Mouse (Mus musculus) v-Abl transformed pro-B cells (cell line): Measurements from ENCODE around the gene Teddm2.

ENCODE experiments used
- in situ Hi-C, 2 experiments: fragments of 400-800 bp; cut with MboI; formaldehyde crosslinking; loops; one replicate each; pipeline ENCODE4 v1.15.1; 2025; ENCODE audit not compliant: unreplicated experiment in 2 of 2

Teddm2 gene

DNA sequence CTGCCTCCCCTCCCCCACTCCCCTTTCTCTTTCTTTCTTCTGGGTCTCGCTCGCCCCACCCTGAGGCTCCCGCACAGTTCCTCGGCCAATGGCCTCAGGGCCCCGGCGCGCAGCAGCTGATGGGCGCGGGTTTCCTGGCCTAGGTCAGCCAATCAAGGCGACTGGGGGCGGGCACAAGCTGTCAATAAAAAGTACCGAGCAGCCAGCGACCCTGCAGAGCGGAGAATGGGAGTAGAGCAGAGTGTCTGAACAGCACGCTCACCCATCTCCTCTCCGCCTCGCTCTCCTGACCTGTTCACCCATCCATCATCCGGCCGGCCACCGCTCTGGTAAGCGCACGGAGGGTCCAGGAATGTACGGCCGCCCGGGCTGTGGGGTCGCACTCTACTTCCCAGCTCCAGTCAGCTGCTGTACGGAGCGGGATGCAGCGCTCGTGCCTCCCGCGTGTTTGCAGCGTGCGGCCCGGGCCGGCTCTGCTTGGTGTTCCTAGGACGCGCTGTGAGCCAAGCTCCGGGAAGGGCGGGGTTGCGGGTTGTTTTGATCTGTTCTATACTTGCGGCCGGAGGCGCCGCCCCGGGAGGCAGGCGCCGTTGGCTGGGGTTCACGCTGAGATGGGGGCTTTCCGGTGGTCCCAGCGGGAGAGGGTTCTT, at the start of gene Teddm2, which contains the start of gene Glul:
Teddm2 (minus strand) TSS at position 498 of the 650 bp plus-strand sequence.
Glul (plus strand) TSS at position 214 of the 650 bp plus-strand sequence.
- in situ Hi-C loops, result loop anchor here (5.0 to 25.0 kb wide), 4 partner anchors 832 to 1112 kb away; no protein-coding TSS in a partner anchor

DNA sequence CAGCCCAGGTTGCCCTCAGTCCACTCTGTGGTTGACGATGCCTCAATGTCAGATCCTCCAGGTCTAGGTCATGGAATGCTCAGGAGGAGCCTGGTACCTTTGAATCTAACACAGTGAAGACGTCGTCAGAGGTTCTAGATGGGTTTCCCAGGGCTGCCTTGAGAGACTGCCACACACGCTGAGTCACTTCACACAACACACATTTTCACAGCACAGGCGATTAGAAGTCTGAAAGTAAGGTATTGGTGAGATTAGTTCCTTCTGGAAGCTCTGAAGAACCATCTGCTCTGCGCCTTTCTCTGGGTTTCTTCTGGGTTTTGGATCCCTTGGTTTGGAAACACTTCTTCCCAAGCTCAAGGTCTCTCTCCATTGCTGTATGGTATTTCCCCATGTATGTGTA, 47.8 kb upstream of the Teddm2 start:
- in situ Hi-C loops, result no loop called here

DNA sequence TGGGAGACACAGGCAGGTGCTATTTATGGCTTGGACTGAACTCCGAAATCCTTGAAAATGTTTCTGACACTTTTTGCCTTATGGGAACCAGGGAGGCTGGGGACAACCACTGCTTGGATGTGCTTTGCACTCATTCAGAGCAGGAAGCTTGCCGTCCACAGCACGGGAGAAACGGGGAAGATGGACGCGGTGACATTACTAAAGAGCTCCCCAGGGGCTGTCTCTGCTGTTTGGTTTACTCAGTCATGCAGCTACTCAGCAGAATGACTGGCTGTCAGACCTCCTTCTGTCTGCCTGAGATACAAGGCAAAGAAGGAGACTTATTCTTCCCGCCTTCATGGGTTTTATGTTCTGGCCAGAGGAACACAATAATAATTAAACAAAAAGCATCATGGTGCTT, 46.9 kb upstream of the Teddm2 start:
- in situ Hi-C loops, result no loop called here

DNA sequence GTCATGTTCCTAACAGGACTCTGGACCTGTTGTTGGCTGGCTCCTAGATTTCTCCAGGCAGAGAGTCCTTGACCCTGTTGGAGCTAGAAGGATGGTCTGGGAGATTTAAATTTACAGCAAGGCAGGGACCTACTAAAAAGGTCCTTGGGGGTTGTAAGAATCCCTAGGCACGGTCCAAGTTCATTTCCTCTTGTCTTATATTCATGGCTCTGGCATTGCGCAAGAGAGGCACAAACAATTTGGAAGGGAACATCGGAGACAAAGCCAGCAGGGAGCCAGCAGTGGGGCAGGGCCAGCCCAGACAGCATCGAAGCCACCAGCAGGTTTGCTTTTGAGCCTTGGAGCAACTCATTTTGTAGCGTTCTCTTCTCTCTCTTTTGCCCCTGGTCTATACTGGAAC, 45.2 kb upstream of the Teddm2 start:
- in situ Hi-C loops, result no loop called here

DNA sequence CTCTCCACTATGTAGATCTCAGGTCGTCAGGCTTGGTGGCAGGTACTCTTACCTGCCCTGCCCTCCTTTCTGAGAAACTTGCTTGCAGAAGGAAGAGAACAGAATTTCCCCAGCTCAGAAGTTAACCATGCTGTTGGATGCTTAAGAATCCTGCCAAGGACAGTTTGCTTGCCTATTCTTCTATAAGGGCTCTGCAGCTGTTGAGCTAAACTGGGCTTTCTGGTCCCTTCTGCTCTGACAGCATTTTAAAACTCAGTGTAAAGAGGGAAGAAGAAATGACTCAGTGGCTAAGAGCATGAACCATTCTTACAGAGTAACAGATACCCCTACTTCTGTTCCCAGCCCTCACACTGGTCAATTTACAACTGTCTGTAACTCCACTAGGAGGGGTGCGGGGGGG, 41.0 kb upstream of the Teddm2 start:
- in situ Hi-C loops, result no loop called here

DNA sequence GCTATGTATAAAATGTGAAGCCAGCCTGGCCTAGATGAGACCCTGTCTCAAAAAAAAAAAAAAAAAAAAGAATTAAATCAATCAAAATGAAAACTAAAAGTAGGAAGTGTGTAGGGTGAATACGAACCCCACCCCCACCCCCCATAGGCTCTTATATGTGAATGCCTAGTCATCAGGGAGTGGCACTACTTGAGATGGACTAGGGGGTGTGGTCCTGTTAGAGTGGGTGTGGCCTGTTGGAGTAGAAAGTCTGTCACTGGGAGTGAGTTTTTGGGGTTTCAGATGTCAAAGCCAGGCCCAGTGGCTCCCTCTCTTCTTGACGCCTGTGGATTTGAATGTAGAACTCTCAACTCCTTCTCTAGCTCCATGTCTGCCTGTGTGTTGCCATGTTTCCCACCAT, 37.0 kb upstream of the Teddm2 start:
- in situ Hi-C loops, result no loop called here

DNA sequence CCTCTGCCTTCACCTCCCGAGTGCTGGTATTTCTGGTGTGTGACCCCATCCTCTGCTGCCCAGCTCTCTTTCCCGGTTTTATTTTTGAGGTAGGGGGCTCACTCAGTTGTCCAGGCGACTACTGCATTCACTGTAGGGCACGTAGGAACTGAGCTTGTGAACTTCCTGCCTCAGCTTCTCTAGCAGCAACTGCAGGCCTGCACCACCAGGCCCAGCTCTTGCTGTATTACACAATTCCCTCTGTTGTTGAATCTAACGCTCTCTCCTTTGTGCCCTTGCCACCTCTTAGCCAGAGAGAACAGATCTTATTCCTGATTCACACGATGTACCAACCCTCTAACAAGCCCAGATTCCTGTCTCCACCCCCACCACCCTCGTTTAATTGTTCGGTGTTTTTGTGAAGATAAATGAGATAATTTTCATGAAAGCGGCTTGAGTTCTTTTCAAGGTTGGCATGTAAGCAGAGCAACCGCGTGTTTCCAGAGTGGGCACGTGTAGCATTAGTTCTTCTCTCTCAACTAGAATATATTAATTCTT, 35.9 kb upstream of the Teddm2 start:
- in situ Hi-C loops, result no loop called here

DNA sequence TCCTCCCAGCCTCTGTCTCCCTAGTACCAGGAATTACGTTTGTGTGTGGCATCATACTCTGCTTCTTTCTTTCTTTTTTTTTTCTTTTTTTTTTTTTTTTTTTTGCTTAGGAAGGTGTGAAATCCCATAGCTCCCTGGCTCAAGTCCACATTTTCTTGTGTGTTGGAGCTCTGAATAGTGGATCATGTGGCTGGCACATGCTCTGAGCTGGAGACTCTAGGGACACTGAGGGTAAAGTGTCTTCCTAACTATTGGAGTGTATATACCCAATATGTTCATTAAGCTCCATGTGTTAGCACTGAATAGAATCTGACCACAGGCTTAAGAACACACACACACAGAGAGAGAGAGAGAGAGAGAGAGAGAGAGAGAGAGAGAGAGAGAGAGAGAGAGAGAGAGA, 33.7 kb upstream of the Teddm2 start:
- in situ Hi-C loops, result no loop called here

DNA sequence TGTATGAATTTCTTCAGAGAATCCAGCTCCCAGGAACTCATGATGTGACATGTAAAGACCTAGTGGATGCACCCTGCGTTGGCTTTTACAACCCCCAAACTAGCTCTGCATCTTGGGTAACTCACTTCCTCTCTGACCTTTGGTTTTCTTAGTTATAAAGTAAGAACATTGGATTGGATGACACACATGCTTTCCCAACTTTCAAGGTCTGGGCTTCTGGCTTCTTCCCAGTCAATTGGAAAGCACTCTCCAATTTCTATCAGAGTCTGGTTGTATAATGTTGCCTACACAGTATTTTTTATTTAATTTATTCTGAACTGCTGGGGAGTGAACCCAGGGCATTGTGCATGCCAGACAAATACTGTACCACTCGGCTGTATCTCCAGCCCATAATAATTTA, 30.4 kb upstream of the Teddm2 start:
- in situ Hi-C loops, result no loop called here

DNA sequence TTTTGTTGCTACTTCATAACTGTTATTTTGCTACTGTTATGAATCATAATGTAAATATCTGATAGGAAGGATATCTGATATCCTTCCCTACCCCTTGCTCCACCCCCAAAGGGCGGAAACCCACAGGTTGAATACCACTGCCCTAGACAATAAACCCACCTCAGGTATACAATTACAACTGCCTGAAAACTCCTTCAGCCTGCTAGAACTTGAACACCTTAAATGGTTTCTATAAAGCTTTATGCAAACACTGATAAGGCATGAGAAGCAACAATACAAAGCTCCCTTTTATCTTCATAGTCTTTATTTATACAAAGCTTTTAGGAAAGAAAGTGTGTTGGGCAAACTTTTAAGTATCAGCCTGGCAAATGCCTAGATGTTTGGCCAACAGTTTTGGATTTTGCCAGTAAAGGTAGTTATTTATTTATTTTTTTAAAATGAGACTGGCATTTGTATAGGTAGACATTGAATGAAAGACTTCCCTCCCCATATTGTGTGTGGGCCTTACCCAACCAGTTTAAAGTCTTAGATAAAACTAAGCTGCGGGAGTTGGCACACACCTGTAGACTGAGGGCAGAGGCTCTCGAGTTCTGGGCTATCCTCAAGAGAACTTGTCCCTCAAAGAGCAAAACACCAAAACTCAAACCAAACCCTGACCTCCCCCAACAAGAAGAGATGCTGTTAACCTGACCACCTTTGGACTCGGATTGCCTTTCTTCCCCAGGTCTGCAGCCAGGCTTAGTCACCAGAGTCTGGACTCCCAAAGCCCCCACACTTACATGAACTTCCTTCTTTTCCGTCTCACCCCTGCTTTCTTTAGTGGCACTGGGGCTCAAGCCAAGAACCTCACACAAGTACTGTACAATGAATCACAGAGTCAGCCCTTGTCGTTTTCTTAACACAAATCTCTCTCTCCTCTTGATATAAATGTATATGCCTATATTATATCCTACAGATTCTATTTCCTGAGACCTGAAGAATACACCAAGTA, 24.7 kb upstream of the Teddm2 start:
- in situ Hi-C loops, result no loop called here

DNA sequence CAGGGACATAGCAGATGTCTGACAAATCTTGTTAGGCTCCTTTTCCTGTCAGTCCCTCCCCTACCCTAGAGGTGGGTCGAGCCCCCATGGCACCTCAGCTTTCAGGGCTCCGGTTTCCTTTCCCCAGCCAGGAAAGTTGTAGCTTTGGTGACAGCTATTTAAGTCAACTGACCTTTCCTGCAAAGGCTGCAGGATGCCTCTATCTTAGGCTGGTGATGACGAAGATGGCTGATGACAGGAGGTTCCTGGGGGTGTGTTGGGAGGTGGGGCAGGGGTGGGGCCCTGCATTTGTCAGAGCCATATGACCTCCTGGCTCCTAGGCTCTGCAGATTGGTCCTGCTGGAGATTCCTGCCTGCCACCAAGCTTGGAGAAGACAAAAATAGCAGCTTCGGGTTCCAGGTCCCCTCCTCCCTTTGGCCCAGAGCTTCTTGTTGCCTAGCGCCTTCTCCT, 22.6 kb upstream of the Teddm2 start:
- in situ Hi-C loops, result no loop called here

DNA sequence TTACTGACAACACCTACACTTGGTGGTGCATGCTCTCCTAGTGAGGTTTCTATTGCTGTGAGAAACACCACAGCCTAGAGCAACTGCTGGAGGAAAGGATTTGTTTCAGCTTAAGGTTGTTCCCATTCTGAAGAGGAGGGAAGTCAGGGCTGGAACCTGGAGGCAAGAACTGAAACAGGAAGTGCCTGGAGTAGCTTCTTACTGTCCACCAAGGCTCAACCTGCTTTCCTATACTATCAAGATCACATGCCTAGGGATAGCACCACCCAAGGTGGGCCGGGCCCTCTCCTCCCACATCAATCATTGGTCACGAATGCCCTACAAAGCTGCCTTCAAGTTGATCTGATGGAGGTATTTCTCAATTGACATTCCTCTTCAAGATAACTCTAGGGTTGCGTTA, 21.6 kb upstream of the Teddm2 start:
- in situ Hi-C loops, result no loop called here

DNA sequence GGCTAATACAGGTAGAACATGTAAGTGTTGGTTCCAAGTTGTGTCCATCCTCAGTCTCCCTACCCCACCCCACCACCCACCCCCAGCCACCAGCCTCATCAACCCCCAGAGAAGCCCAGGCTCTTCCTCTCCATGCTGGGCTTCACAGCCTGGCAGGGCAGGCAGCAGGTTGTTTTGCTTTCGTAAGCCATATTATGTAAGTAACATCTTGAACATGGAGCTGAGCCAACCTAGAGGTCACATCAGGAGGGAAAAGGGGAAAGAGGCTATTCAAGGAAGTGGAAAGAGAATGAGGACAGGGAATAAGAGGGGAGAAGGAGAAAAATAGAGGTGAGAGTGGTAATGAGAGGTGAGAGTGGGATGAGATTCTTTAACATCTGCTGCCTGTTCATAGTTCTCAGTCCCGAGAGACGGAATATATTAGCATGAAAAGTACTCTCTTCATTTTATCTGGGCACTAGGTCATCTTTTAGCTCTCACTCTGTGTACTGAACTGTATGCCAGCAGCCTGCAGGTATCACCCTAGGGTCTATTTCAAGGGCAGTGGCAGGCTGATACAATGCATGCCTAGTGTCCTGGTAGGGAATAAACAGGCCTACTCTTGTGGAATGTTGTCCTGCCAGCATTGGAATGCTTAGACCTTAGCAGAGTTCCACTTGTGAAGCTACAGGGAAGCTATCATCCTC, 18.6 kb upstream of the Teddm2 start:
- in situ Hi-C loops, result no loop called here

DNA sequence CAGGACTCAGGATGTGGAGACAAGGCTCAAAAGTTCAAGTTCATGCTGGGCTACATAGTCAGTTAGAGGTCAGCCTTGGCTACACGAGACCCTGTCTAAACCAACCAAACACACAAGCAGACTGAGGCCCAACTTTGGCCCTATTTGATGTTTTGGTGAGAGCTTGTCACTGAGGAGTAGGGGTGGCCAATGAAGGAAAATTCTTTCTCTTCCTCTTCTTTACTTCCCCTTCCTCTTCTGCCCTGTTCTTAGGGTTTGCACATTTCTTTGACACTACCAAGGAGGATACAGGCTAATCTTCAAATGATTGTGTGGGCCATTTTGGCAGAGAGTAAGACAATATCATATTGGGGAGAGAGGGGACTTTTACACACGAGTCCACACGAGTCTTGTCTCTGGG, 13.8 kb upstream of the Teddm2 start:
- in situ Hi-C loops, result no loop called here

DNA sequence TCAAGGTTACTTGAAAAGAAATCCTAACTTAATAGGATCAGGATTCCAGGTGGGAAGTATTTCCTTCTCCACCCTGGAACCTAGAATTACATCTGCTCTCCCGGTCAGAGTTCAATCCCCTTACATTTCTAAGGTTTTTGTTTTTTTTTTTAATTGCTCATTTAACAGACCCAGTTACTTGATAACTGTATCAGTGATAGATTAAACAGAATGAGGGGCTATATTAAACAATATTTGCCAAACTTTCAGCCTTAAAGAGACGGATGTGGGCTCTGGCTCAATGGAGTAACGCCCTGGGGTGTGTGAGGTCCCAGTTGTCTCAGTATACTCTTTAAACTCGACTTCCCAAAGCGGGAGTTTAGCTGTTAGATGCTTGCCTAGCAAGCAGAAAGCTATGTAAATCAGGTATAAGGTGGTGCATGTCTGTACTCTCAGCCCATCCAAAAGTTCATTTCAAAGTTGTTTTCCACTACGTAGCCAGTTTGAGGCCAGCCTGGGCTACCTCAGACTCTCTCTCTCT, 11.3 kb upstream of the Teddm2 start:
- in situ Hi-C loops, result no loop called here

DNA sequence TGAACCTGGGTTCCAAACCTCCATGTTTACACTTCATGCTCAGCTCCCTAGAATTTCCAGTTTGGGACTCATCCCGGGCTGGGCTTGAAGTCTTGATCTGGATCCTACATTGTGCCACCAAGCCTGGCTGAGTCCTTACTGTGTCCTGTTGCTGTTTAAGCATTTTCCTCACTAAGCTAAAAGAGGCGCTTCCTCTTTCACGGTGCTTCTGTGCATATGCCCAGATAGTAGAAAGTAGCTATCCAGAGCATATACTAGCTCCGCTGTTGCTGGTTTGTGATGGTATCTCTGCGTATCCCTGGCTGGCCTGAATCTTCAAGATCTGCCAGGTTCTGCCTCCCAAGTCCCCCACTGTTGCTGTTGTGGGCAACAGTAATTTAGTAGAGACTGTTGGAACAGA, 10.4 kb upstream of the Teddm2 start:
- in situ Hi-C loops, result no loop called here

DNA sequence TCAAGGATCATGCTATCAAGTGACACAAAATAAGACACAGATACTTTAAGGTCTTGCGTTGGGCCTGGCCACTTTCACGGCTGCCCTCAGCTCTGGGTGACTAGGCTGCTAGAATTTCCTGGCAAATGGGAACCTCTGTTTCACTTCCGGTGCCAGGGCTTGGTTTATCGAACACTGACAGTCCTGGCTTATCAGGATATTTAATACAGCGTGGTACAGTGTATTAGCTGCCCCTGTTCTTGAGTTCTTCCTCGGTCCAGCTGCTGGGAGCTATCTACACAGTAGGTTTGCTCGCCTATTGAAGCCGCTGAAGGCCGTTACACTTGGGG, 9.9 kb upstream of the Teddm2 start:
- in situ Hi-C loops, result no loop called here

DNA sequence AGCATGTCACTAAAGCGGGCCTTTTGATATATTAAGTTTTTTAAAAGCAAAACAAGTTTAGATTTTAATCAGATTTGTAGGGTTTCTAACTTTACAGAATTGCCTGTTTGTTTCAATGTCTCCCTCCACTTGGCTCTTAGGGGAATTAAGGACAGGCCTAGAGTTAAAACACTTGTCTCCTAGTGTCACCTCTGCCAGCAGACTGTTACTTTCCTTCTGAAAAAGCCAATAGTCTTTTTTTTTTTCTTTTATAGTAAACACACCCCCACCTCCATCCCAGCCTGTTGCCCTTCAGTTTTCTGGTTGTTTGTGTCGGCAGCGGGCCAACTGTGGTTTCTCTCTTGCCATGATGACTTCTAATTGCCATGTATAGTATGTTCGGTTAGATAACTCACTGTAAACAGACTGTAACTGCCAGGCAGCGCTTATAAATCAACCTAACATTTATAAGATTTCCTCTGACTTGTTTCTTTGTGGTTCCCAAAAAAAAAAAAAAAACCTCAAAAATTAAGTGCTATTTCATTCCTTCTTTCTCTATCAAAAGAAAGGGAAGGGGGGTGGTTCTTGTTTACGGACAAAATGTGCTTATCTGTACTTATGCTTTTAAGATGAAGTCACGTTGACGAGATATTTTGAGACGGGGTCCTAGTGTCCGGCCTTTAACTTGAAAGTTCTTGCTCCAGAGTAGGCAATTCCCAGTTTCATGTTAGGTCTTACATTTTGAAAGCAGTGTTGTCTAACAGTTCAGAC, 9.4 kb upstream of the Teddm2 start:
- in situ Hi-C loops, result no loop called here

DNA sequence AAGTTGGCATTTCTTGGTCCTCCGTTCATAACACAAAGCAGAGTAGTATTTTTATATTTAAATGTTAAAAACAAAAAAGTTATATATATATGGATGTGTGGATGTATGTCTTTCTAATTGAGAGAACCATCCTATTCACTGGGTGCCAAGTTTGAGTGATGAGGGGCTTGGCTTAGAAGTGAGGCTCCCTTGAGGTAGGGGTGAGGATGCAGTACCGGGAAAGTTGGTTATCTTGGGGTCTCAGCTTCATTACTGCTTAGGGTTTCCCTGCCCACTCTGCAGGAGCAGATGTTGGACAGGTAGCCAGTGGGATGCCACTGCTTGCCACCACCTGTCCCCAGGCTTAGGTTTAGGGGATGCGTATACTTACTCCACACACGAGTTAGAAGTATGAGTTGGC, 8.7 kb upstream of the Teddm2 start:
- in situ Hi-C loops, result no loop called here

DNA sequence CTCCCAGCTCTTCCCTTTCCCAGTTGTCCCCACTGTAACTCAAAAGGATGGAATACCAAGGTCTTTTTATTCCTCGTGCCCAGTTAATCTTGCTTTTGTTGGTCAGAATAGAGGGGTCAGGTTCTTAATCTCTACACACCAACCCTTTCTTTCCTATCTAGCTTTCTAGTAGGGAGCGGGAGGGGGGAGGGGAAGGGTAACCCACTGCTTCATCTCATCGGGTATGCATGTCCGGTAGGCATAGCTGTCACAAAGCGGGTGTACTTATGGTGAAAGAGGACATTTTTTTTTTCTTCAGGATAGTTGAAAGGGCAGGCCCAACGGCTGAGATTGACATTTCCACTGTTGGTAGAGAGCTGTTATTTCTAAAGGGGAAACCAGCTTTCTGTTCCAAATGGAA, 8.2 kb upstream of the Teddm2 start:
- in situ Hi-C loops, result no loop called here
